Mouse (Mus musculus): ENCODE measurements at regions not wholly inside any gene's neighbourhood (a gene's known extent, or its start where the extent isn't known, plus 50 kb on each side); places are given as distances from the start of the nearest gene placed in this dataset.

DNA sequence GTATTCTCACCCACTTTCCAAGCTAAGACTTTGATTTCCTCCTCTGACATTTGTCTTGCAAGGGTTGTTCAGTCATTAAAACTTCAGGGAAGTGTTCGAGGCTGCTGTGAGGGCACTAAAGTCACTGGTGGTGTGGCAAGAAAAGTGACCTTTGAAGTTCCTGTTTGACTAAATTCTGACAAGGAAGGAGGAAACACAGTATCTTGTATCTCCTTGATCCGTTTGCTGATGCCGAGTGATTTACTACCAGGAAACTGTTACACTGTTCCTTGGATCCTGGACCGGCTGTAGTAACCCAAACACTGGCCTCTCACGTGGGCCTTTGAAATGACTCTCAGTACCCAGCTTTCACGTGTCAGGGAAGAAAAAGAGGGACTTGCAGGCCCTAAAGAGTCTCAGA is 53.5 kb upstream of the Ralgapa2 start:
- DNase-seq: no peak

DNA sequence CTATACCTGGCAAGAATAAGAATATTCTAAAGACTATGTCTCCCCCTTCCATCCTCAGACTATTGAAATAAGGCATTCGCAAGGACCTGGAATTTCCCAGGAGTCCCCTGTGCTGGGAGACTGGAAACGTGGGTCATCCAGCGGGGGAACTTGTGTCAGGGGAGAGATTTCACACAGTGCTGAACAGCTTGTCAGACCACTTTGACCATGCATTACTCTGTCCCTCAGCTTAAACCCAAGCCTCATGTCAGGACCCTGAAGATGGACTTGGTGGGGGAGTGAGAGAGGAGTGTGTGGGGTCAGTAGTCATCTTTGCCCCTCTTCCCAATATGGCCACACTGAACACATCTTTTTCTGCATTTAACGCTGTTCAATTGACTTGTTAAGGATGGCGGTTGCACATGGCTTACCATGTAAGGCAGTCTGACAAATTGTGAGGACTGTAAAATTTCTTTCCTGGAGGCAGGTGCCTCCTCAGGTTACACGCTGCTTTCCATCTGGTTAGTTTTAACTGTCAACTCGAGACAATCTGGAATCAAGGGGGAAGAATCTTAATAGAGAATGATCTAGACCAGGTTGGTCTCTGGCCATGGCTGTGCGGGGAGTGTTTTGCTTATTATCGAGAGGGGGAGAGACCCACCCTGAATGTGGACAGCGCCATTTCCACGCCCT is 56.2 kb upstream of the Ralgapa2 start:
- no peak for DNase-seq

- DNase-seq: no peak
Observed at GRCm38 (mm10) chr2:146571036-146571435, 58.9 kb upstream of the Ralgapa2 start.

DNA sequence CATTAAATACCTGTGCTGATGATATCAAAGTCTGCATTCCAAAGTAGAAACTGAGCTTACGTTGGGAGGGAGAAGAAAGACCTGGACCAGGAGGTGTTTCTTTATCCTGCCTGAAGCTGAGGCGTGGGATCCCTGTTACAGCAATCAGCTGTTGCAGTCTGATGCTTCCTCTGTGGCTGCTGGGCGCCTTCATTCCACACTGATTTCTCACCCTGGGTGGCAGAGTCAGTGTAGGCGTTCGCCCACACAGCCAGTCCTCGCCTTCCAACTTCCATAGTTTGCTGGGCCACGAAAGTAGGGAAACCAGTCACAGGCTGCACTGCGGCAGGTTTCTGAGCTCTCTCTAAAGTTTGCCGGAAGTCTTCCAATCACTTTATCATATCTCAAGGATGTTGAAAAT is 59.7 kb upstream of the Ralgapa2 start:
- no peak for DNase-seq

- DNase-seq: no peak
Observed at GRCm38 (mm10) chr2:146575610-146576297, 63.6 kb upstream of the Ralgapa2 start.

- no peak for DNase-seq
Observed at GRCm38 (mm10) chr2:146576298-146576905, 64.3 kb upstream of the Ralgapa2 start.

- no peak for DNase-seq
Observed at GRCm38 (mm10) chr2:146577096-146577495, 65.0 kb upstream of the Ralgapa2 start.

DNA sequence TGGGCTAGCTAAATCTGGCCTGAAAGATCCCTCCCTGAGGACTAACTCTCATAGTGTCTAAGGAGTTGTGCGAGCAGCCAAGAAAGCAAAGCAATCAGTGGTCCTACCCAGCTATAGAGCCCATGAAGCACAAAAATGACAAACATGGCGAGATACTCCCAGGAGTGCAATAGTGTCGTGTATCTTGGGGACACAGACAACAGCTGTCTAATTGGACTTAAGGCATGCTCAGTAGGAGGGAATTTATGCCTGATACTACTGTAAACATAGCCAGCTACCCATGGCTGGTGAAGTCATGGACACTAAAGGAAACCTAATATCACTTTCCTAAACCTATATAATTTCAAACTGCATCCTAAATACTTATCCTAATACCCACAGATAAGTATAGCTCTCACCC is 69.1 kb upstream of the Ralgapa2 start:
- no peak for DNase-seq

DNA sequence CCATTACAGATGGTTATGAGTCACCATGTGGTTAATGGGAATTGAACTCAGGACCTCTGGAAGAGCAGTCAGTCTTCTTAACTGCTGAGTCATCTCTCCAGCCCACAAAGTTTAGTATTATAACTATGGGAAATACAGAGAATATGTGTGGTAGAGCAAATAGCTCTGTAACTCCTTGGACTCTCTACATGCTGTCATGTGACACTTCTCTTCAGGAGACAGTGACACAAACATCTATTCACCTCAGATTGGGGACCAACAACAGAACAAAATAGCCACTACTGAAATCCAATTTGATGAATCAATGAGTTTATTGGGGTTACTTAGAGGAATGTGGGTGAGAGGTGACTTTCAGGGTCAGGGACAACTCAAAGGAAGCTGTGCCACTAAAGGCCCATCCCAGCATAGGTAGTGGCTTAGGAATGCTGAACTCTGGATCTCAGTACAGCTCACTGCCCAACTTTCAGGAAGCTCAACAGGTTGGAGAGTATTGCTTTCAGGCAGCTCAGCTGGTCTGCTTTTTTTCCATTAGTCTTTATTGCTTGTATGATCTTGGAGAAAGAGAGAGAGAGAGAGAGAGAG is 71.8 kb upstream of the Ralgapa2 start:
- DNase-seq: no peak

GRCm38 (mm10) chr2:146586381-146586780 is 74.2 kb upstream of the Ralgapa2 start:
- no peak for DNase-seq

DNA sequence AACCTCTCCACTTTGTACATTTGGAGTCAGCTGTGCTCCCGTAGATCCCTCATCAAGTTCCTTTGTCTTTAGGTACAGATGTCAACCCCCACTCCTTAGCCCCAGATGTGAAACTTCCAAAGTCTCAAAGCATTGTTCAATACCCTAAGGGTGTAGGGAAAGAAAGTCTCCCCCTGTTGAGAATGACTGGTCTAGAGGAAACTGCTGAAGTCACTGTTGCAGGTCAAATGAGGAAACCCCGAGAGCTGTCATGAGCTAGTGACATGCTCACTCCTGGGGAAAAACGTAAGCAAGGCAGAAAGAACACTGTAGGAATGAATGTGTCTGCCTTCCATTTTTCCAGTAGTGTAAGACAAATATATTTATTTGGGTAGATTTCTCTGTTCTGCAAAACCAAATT is 74.8 kb upstream of the Ralgapa2 start:
- no peak for DNase-seq

- no peak for DNase-seq
Observed at GRCm38 (mm10) chr2:146589860-146590259, 77.7 kb upstream of the Ralgapa2 start.

GRCm38 (mm10) chr2:146593291-146593690 is 81.1 kb upstream of the Ralgapa2 start:
- DNase-seq: no peak

- no peak for DNase-seq
Observed at GRCm38 (mm10) chr2:146594212-146594611, 82.1 kb upstream of the Ralgapa2 start.

DNA sequence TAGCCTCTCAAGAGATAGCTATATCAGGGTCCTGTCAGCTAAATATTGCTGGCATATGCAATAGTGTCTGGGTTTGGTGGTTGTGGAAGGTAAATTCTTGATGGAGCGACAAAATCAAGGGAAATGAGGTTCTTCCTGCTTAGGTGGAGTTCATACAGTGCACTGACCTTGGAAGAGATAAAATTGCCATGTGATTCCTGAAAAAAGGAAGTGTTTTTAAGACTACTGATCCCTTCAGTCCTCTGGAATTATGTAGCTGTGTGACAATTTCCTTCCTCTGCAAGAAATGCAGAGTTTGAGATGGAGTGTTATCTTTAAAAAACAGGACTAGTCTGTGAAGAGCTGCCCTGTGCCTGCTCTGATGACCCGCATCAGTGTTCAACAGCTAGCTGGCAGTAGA is 83.5 kb upstream of the Ralgapa2 start:
- no peak for DNase-seq

DNA sequence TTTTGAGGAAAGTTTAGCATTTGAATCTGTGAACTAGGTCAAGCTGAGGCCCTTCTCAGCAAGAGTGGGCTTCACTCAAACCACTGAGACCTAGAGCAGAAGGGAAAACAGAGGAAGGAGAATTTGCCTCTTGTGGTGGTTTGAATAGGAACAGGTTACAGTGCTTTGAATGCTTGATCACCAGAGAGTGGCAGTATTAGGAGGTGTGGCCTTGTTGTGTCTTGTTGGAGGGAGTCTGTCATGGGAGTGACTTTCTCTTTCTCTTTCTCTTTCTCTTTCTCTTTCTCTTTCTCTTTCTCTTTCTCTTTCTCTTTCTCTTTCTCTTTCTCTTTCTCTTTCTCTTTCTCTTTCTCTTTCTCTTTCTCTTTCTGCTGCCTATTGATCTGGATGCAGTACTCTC is 94.0 kb upstream of the Ralgapa2 start:
- DNase-seq: no peak

- DNase-seq: no peak
Observed at GRCm38 (mm10) chr2:146610896-146611295, 98.8 kb upstream of the Ralgapa2 start.

DNA sequence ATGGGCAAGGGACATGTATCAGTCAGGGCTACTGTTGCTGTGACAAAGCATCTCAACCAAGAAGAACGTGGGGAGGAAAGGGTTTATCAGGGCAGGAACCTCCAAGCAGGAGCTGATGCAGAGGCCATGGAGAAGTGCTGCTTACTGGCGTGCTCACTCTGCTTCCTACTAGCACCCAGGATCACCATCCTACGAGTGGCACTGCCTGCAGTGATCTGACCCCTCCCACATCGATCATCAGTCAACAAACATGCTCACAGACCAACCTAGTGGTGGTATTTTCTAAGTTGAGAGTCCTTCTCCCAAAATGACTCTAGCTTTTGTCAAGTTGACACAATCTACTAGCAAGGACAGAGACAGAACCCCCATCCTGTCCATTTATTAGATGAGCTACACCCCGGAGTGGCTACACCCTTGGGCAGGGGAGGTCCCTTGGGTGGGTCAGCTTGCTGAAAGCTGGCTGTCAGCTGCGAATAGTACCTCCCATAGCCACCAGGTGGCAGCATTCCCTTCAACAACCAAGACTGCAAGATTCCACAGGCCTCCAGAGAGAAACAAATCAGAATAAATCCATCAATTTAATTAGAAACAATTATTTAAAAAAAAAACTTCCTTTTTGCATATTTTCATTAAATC is 99.9 kb upstream of the Ralgapa2 start:
- DNase-seq: peak in 1 of 2 experiments; percentile 7

- DNase-seq: peak in 1 of 2 experiments; percentile 5
Observed at GRCm38 (mm10) chr2:146612522-146613288, 100.6 kb upstream of the Ralgapa2 start.

DNA sequence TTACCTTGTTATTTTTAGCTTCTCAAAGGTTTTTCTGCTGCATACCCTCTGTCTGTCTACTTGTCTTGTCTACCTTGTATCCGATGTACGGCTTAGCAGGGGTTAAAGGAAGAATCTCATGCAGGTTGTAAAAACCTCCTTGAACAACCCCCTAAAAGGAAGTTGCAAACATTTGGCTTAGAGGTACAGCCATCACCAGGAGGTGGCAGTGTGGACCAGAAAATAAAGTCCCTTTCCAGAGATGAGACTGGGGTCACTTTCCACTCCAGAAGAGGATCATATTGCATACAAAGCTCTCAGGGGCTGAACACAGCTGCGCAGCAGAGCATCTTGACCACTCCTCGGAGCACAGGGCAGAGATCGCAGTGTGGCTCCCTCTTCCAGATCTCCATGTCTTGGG is 109.0 kb upstream of the Ralgapa2 start:
- DNase-seq: no peak

GRCm38 (mm10) chr2:146623052-146623451 is 110.9 kb upstream of the Ralgapa2 start:
- no peak for DNase-seq

GRCm38 (mm10) chr2:146624207-146624606 is 112.1 kb upstream of the Ralgapa2 start:
- DNase-seq: no peak

All from thymus, adult 18-20 months (tissue).